Mouse (Mus musculus) kidney, postnatal 0 days (tissue): ENCODE results near the gene Dcakd. TPM values are rescaled to one million over a fixed set of nuclear protein-coding genes. Genes with fewer than 3 reads are reported as not detected.
"Not testable (repeated sequence)": the region's sequence is repeated elsewhere in the genome, so short reads cannot be mapped to it uniquely, and the experiment has no call there.

ENCODE experiments used
- ATAC-seq: fragments of 200-750 bp; cut with Nextera tagmentation; replicated peaks from 2 replicates; pipeline ENCODE4 v1.8.0; 2017; ENCODE audit warnings: low read depth, moderate number of reproducible peaks, moderate TSS enrichment, moderate library complexity; ENCODE audit not compliant: low FRiP score
- DNase-seq: peaks from one replicate; pipeline ENCODE4 v3.0.0-alpha.2; 2016; ENCODE audit warnings: low spot score
- H3K27ac ChIP-seq: fragments of 300-500 bp; sonication (generic); 2 replicates; pipeline ENCODE4 v1.5.1; 2014; ENCODE audit warnings: mild to moderate bottlenecking
- H3K27me3 ChIP-seq: fragments of 300-500 bp; sonication (generic); 2 replicates; pipeline ENCODE4 v1.6.1; 2014; ENCODE audit warnings: low read length, mixed read lengths; ENCODE audit not compliant: insufficient read depth
- H3K36me3 ChIP-seq: fragments of 300-500 bp; sonication (generic); 2 replicates; pipeline ENCODE4 v1.6.1; 2014; ENCODE audit warnings: low read length, mixed read lengths; ENCODE audit not compliant: insufficient read depth
- H3K4me1 ChIP-seq: fragments of 300-500 bp; sonication (generic); replicated peaks from 2 replicates; pipeline ENCODE4 v1.6.1; 2014; ENCODE audit warnings: antibody characterized with exemption, low read length, mixed read lengths; ENCODE audit not compliant: insufficient read depth
- H3K4me2 ChIP-seq: fragments of 300-500 bp; sonication (generic); 2 replicates; pipeline ENCODE4 v1.6.1; 2014; ENCODE audit warnings: mild to moderate bottlenecking, low read length, moderate library complexity, mixed read lengths
- H3K4me3 ChIP-seq: fragments of 300-500 bp; sonication (generic); replicated peaks from 2 replicates; pipeline ENCODE4 v1.5.1; 2014; ENCODE audit warnings: low read depth, low read length
- H3K9ac ChIP-seq: fragments of 300-500 bp; sonication (generic); 2 replicates; pipeline ENCODE4 v1.6.1; 2014; ENCODE audit warnings: low read depth, low read length
- H3K9me3 ChIP-seq: fragments of 300-500 bp; sonication (generic); replicated peaks from 2 replicates; pipeline ENCODE4 v1.6.1; 2016; ENCODE audit warnings: low read length, inconsistent platforms, mixed read lengths
- CTCF ChIP-seq: IDR thresholded peaks from 2 replicates; pipeline ENCODE4 v1.5.1; 2016; ENCODE audit warnings: antibody characterized with exemption, low read depth, mild to moderate bottlenecking, moderate library complexity
- WGBS: fragments of 180-500 bp; shearing (Covaris S2); extraction: QIAGEN DNeasy Blood & Tissue Kit; methylation state at CpG from one replicate; pipeline ENCODE4 v1.1.7; 2014; 5-methylcytosine and 5-hydroxymethylcytosine counted together
- polyA plus RNA-seq: library from polyadenylated mRNA; unstranded; fragments of >200 nt; fragmentation: Nextera tagmentation; extraction: Ambion mirVana; gene quantifications from 2 replicates; pipeline ENCODE4 v1.2.1, GENCODE M21; 2015

Dcakd gene
- polyA plus RNA-seq, 1 experiment from 2014 or later: 103 TPM

DNA sequence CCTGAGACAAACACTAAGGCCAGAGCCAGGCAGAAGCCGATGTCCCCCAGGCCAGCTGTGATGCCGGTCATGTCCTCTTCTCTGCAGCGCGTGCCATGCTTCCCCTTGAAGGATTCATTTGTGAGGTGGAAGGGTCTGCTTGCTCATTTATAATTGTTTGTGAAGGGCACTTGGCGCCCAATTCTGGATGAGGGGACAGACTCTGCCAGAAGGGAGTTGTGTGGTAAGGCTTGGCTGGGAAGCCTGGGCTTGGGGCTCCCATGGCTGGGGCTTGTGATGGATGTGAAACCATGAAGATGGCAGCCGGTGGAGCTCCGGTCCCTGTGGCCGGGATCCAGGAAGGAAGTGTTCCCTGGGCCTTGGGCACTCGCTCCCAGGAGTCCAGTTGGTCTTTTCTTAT, 44.0 kb downstream of the Dcakd start:
- Histone ChIP-seq H3K4me2 (no peak overlapping the region), H3K4me1 (no peaks in the 10 kb centered on the region), H3K27me3 (peaks cover 3% of the 10 kb centered on the region; the same call in 1 of the 2 replicates), H3K36me3 (no peaks in the 10 kb centered on the region), H3K9me3 (no peaks in the 10 kb centered on the region), H3K9ac (no peak overlapping the region), H3K4me3 (no peak overlapping the region), H3K27ac (no peak overlapping the region)
- DNase-seq: no peak
- WGBS: 84% methylated on average over 9 of the region's 9 CpGs
- no peak for TF ChIP-seq CTCF
- no peak for ATAC-seq

DNA sequence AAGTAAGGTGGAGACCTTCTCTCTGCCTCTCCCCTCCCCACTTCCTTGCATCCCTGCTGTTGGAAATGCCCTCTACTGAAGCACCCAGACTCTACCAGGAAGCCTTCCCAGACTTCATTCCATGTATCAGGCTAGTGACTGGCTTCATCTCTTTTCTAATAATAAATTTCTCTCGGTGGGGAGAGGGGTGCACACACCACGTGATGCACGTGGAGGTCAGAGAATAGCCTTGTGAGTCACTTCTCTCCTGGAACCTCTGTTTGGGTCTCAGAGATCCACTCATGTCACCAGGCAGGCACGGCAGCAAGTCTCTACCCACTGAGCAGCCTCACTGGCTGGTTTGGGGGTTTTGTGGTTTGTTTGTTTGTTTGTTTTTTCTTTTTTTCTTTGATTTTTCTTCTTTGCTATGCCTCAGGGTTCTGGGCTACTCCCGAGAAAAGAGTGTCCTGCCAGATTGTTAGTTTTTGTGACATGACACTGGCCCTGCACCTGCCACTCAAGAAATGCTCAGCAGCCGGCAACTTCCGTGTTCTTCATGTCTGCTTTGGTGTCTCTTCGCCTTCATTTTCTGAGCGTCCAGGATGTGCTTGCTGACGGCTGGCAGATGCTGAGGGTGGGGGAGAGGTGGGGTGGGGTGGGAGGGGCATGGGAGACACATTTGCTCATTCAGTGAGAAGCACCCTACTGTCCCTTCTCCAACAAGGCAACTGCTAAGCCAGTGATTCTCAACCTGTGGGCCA, 46.8 kb downstream of the Dcakd start:
- no peaks in the 10 kb centered on the region for H3K9me3 ChIP-seq
- H3K27ac ChIP-seq: no peak overlapping the region
- 52% methylated on average over 10 of the region's 10 CpGs for WGBS
- no peaks in the 10 kb centered on the region for H3K36me3 ChIP-seq
- H3K4me3 ChIP-seq: no peak overlapping the region
- TF ChIP-seq CTCF: no peak
- H3K27me3 ChIP-seq: no peaks in the 10 kb centered on the region
- DNase-seq: no peak
- no peak overlapping the region for H3K9ac ChIP-seq
- no peaks in the 10 kb centered on the region for H3K4me1 ChIP-seq
- no peak for ATAC-seq
- no peak overlapping the region for H3K4me2 ChIP-seq

DNA sequence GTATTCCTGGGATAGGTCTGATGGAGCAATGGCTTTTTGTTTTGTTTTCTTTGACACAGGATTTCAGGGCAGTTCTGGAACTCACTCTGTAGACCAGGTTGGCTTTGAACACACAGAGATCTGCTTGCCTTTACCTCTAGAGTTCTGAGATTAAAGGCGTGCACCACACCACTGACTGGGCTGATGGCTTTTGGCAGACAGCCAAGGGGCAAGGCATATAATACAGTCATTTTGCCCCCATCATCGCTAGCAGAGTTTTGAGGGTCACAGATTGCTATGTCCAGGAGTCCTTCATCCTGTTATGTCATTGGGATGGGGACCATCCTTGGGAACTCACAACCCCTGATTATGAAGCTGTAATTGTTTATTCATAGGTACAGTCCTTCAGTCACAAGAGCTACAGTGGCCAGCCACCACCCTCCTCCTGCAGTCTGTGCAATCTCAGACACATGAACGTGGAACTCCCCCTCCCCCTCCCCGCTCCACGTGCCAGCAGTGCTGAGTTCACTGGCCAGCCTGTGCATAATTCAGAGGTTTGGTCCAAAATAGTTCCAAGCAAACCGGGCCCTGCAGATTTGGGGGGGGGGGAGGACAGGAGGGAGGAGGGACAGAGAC, 50.0 kb downstream of the Dcakd start:
- DNase-seq (no peak), ATAC-seq (no peak)
- Histone ChIP-seq H3K27me3 (no peaks in the 10 kb centered on the region), H3K9ac (no peak overlapping the region), H3K4me3 (no peak overlapping the region), H3K9me3 (no peaks in the 10 kb centered on the region), H3K27ac (no peak overlapping the region), H3K36me3 (no peaks in the 10 kb centered on the region), H3K4me1 (no peaks in the 10 kb centered on the region), H3K4me2 (no peak overlapping the region)
- no peak for TF ChIP-seq CTCF
- 43% methylated on average over 6 of the region's 6 CpGs for WGBS

DNA sequence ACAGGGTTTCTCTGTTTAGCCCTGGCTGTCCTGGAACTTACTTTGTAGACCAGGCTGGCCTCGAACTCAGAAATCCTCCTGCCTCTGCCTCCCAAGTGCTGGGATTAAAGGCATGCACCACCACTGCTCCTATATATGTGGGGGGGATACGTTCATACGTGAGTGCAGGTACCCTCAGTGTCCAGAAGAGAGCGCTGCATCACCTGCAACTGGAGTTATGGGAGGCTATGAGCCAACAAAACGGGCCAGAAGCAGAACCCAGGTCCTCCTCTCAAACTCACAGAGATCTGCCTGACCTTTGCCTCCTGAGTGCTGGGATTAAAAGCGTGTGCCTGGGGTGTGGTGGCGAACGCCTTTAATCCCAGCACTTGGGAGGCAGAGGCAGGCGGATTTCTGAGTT, 52.2 kb downstream of the Dcakd start:
- 87% methylated on average over 9 of the region's 9 CpGs for WGBS
- H3K4me2 ChIP-seq, H3K4me3 ChIP-seq, H3K9me3 ChIP-seq, H3K4me1 ChIP-seq, H3K9ac ChIP-seq, DNase-seq, H3K27me3 ChIP-seq, ATAC-seq, H3K36me3 ChIP-seq, H3K27ac ChIP-seq: not testable (repeated sequence)

DNA sequence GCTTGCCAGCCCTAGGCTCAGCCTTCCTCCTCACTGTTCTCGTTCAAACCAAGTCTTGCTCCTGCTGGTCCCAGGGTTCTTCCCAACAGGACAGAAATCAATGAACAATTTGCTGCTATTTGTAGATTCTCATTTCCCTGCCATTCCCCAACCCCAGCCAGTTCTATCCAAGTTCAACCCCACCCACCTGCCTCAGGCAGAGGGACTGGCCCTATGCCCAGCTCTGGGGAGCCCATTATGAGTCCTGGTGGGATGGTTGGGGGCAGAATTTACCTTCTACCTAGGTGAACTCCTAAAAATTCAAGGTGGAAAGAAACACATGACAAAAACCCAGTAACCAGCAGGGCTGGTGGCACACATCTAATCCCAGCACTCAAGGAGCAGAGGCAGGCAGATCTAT, 55.8 kb downstream of the Dcakd start:
- Histone ChIP-seq H3K36me3 (no peaks in the 10 kb centered on the region), H3K4me1 (no peaks in the 10 kb centered on the region), H3K27me3 (no peaks in the 10 kb centered on the region), H3K4me3 (no peak overlapping the region), H3K27ac (no peak overlapping the region), H3K4me2 (no peak overlapping the region), H3K9ac (no peak overlapping the region), H3K9me3 (no peaks in the 10 kb centered on the region)
- DNase-seq (no peak), ATAC-seq (no peak)
- TF ChIP-seq CTCF: no peak
- WGBS: 41% methylated on average over 1 of the region's 1 CpGs

DNA sequence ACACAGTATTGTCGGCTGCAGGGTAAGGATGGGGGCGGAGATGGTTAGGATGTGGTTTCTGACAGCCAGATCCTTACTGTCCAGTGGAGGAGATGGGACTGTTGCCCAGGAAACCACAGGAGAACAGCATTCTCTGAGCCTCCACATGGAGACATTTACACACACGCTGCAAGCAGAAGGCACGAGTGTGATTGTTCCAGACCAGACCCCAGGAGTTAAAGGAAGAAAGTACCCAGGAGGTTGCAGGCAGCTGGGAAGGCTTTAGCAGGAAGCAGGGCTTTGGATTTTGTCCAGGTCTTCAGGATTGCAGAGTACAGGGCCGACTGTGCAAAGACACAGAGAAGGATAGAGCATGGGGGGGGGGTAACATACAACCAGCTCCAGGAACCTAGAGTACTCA, 56.5 kb downstream of the Dcakd start:
- Histone ChIP-seq H3K36me3 (no peaks in the 10 kb centered on the region), H3K4me3 (no peak overlapping the region), H3K27me3 (no peaks in the 10 kb centered on the region), H3K9me3 (no peaks in the 10 kb centered on the region), H3K4me2 (no peak overlapping the region), H3K27ac (no peak overlapping the region), H3K9ac (no peak overlapping the region), H3K4me1 (no peaks in the 10 kb centered on the region)
- WGBS: 48% methylated on average over 5 of the region's 5 CpGs
- no peak for TF ChIP-seq CTCF
- no peak for DNase-seq
- ATAC-seq: no peak
